Mouse (Mus musculus): ENCODE results near the gene Zfp410. TPM values are rescaled to one million over a fixed set of nuclear protein-coding genes. Genes with fewer than 3 reads are reported as not detected.

Zfp410 gene
- total and polyA plus RNA-seq, 2 experiments from 2014 or later = 48.7 to 88.7 TPM

DNA sequence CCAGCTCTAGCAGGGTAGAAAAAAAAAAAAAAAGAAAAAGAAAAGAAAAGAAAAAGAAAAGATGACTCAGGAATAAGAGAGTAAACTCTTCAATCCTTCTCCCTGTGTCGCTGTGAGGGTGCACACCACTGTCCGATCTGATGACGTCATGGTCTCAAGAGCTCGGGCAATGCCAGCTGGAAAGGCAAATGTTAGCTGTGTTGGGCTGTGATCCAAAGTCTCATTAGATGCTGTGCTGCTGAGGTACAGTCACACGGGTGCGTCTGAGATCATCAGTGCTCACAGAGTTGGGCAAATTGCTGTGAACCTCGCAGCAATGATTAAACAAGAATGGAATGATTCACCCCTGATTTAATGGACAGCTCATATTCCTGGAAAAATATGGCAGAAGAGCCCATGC, 37.8 kb upstream of the Zfp410 start:
- H3K9ac ChIP-seq = no peak overlapping the region
- H3K27me3 ChIP-seq (ENCODE audit: insufficient read depth, low read length) = no peaks in the 10 kb centered on the region
- WGBS = 29% methylated on average over 7 of the region's 7 CpGs
- H3K9me3 ChIP-seq (ENCODE audit: low read length) = no peaks in the 10 kb centered on the region
- ATAC-seq (no peak), DNase-seq (peak; percentile 39)
- no peak overlapping the region for H3K4me3 ChIP-seq (ENCODE audit: low read depth, low read length)
- TF ChIP-seq CTCF (IDR thresholded peaks at IDR 0.05; ENCODE audit: low read depth) = no peak
- no peaks in the 10 kb centered on the region for H3K4me1 ChIP-seq (ENCODE audit: insufficient read depth)
- no peaks in the 10 kb centered on the region for H3K36me3 ChIP-seq (ENCODE audit: insufficient read depth)
- H3K27ac ChIP-seq (ENCODE audit: low read depth, low read length) = no peak overlapping the region
- H3K4me2 ChIP-seq (ENCODE audit: low read depth) = no peak overlapping the region

DNA sequence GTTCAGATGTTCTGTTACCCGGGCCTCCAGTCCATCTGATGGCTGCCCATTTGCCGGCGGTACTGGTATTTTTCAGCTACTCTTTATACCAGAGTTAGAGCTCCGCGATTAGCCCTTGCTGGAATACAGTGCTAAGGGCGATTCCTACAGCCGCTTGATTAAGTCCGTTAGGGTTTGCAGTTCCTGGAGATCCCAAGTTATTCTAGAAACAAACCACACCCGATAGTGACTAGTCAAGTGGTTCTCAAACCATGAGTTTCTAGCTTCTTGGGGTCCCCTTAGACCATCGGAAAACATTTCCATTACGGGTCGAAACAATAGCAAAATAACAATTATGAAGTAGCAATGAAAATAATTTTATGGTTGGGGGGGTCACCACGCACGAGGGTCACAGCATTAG, 32.3 kb upstream of the Zfp410 start:
- Histone ChIP-seq H3K4me3 (ENCODE audit: low read depth, low read length) (peak overlapping the region; percentile 58; the same call in 1 of the 2 replicates), H3K9ac (no peak overlapping the region), H3K4me2 (ENCODE audit: low read depth) (peak overlapping the region; percentile 72), H3K4me1 (ENCODE audit: insufficient read depth) (no peaks in the 10 kb centered on the region; the same call in 1 of the 2 replicates), H3K27ac (ENCODE audit: low read depth, low read length) (no peak overlapping the region), H3K36me3 (ENCODE audit: insufficient read depth) (no peaks in the 10 kb centered on the region), H3K9me3 (ENCODE audit: low read length) (no peaks in the 10 kb centered on the region), H3K27me3 (ENCODE audit: insufficient read depth, low read length) (no peaks in the 10 kb centered on the region)
- TF ChIP-seq CTCF (IDR thresholded peaks at IDR 0.05; ENCODE audit: low read depth) = no peak
- ATAC-seq (no peak), DNase-seq (no peak)
- WGBS = 81% methylated on average over 14 of the region's 14 CpGs

DNA sequence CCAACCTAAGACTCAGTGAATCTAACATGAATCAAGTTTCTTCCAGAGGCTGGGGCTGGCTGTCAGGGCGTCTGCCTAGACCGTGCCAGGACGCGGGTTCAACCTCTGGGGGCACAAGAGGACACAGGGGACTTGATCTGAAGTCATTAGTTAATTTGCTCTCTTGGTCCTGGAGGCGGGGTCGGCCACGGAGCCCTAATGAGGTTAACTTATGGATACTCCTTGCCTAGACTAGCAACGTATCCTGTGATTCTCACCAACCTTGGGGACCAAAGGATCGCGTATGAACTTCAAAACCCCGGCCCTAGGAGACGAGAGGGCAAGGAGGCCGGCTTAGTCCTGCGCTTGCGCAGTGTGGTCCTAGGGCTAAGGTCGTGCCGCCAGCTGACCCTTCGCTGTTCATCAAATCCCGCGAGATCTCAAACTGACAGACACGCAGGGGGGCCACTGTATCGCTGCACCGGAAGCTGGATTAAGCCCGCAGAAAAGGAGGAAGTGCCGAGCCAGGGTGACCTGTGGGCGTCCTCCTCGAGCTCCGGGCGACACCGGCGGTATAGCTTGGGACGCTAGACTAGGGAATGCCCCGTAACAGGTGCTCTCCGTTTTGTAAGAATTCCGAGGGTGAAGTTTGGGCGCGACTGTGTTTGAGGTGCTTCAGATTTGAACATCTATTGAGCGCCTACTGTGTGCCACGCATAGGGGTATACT, 31.6 kb upstream of the Zfp410 start, which contains the start of gene Ptgr2:
Gene Ptgr2 (plus strand): TSS at position 348 of the 708 bp plus-strand sequence.
- Histone ChIP-seq H3K27ac (ENCODE audit: low read depth, low read length) (peak within 1 kb of the TSS; percentile 22; the same call in 1 of the 2 replicates), H3K27me3 (ENCODE audit: insufficient read depth, low read length) (no peaks in the 10 kb centered on the region), H3K36me3 (ENCODE audit: insufficient read depth) (no peaks in the 10 kb centered on the region), H3K4me3 (ENCODE audit: low read depth, low read length) (peak within 1 kb of the TSS; percentile 58), H3K9me3 (ENCODE audit: low read length) (no peaks in the 10 kb centered on the region), H3K4me2 (ENCODE audit: low read depth) (peak within 1 kb of the TSS; percentile 72), H3K4me1 (ENCODE audit: insufficient read depth) (no peaks in the 10 kb centered on the region; the same call in 1 of the 2 replicates), H3K9ac (peak within 1 kb of the TSS; percentile 51)
- ATAC-seq = peak; percentile 98
- peak; percentile 90 for DNase-seq
- WGBS = under 1% methylated on average over 39 of the region's 39 CpGs
- TF ChIP-seq CTCF (IDR thresholded peaks at IDR 0.05; ENCODE audit: low read depth) = peak; percentile 7; the same call in 1 of the 2 replicates

DNA sequence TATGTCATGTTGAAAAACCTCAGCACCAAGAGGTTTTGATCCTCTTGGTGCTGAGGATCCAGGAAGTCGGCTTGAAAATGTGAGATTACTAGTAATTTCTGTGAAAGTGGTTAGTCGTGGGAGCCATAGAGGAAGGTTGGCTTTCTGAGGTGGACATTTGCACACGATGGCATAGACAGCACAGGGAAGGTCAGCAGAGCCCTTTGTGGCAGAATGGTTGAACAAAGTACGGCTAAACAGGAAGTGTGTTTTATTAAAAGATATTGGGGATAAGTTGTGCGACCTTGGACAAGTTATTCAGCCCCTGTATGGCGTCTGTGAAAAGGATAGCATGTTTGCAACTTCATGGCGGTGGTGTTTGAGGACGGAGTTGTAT, 31.1 kb upstream of the Zfp410 start:
- DNase-seq = no peak
- Histone ChIP-seq H3K4me2 (ENCODE audit: low read depth) (peak overlapping the region; percentile 72), H3K27me3 (ENCODE audit: insufficient read depth, low read length) (no peaks in the 10 kb centered on the region), H3K27ac (ENCODE audit: low read depth, low read length) (peak overlapping the region; percentile 6; the same call in 1 of the 2 replicates), H3K4me3 (ENCODE audit: low read depth, low read length) (peak overlapping the region; percentile 58), H3K9me3 (ENCODE audit: low read length) (no peaks in the 10 kb centered on the region), H3K36me3 (ENCODE audit: insufficient read depth) (no peaks in the 10 kb centered on the region), H3K4me1 (ENCODE audit: insufficient read depth) (no peaks in the 10 kb centered on the region; the same call in 1 of the 2 replicates), H3K9ac (peak overlapping the region; percentile 51)
- TF ChIP-seq CTCF (IDR thresholded peaks at IDR 0.05; ENCODE audit: low read depth) = no peak
- 36% methylated on average over 8 of the region's 8 CpGs for WGBS
- 0 out of 2 replicates have a peak, but pooled peaks have one; percentile 7 for ATAC-seq

DNA sequence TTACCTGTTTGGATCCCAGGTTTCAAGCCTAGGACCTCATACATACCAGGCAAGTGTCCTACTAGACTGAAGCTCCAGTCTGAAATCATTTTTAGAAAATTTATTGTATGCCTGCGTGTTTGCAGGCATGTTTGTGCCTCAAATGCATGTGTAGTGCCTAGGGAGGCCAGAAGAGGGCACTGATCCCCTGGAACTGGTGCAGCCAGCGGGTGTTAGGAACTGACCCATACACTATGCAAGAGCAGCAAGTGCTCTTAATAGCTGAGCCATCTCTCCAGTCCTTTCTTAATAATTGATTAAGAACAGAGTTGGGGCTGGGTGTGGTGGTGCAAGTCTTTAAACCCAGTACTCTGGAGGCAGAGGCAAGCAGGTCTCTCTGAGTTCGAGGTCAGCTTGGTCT, 28.2 kb upstream of the Zfp410 start:
- Histone ChIP-seq H3K9ac (no peak overlapping the region), H3K36me3 (ENCODE audit: insufficient read depth) (no peaks in the 10 kb centered on the region; the same call in 1 of the 2 replicates), H3K4me1 (ENCODE audit: insufficient read depth) (no peaks in the 10 kb centered on the region; the same call in 1 of the 2 replicates), H3K4me2 (ENCODE audit: low read depth) (no peak overlapping the region), H3K4me3 (ENCODE audit: low read depth, low read length) (no peak overlapping the region), H3K27ac (ENCODE audit: low read depth, low read length) (no peak overlapping the region), H3K9me3 (ENCODE audit: low read length) (no peaks in the 10 kb centered on the region), H3K27me3 (ENCODE audit: insufficient read depth, low read length) (no peaks in the 10 kb centered on the region)
- ATAC-seq (no peak), DNase-seq (no peak)
- WGBS = 55% methylated on average over 3 of the region's 3 CpGs
- TF ChIP-seq CTCF (IDR thresholded peaks at IDR 0.05; ENCODE audit: low read depth) = peak; percentile 44

DNA sequence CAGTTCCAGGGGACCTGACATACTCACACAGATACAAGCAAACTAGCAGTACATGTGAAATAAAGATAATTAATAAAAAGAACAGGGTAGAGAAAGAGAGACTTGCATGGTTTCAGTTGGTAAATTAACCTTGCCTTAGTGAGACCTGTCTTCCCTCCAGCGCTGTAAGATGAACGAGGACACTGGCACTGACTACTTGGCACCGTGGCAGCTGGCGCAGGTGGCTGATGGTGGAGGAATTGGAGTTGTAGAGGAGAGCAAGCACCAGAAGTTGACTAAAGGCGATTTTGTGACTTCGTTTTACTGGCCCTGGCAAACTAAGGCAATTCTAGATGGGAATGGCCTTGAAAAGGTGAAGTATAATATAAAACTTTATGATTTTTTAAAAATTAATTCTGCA, 18.8 kb upstream of the Zfp410 start:
- Histone ChIP-seq H3K27me3 (ENCODE audit: insufficient read depth, low read length) (no peaks in the 10 kb centered on the region), H3K4me2 (ENCODE audit: low read depth) (no peak overlapping the region), H3K4me3 (ENCODE audit: low read depth, low read length) (no peak overlapping the region), H3K4me1 (ENCODE audit: insufficient read depth) (no peaks in the 10 kb centered on the region), H3K27ac (ENCODE audit: low read depth, low read length) (no peak overlapping the region), H3K36me3 (ENCODE audit: insufficient read depth) (peaks cover 10% of the 10 kb centered on the region), H3K9ac (no peak overlapping the region), H3K9me3 (ENCODE audit: low read length) (no peaks in the 10 kb centered on the region)
- no peak for TF ChIP-seq CTCF (IDR thresholded peaks at IDR 0.05; ENCODE audit: low read depth)
- 94% methylated on average over 6 of the region's 6 CpGs for WGBS
- no peak for DNase-seq
- ATAC-seq = no peak

DNA sequence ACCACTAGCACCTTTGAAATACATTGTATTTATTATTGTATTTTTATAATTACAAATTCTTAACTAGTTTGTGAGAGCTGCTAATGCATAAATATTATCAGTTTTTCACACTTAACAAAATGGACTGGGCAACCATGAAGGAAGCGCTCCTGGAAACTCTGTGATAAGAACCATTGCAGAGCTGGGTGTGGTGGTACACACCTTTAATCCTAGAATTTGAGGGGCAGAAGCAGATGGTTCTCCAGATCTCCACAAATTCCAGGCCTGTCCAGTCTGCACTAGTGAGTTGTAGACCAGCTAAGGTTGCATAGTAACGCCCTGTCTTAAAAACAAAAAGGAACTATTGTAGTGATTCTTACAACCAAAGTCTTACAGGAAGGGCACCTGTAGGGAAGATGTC, 17.4 kb upstream of the Zfp410 start:
- Histone ChIP-seq H3K27me3 (ENCODE audit: insufficient read depth, low read length) (no peaks in the 10 kb centered on the region), H3K36me3 (ENCODE audit: insufficient read depth) (peaks cover 10% of the 10 kb centered on the region; the same call in 1 of the 2 replicates), H3K4me3 (ENCODE audit: low read depth, low read length) (no peak overlapping the region), H3K4me1 (ENCODE audit: insufficient read depth) (no peaks in the 10 kb centered on the region), H3K9ac (no peak overlapping the region), H3K9me3 (ENCODE audit: low read length) (no peaks in the 10 kb centered on the region), H3K4me2 (ENCODE audit: low read depth) (no peak overlapping the region), H3K27ac (ENCODE audit: low read depth, low read length) (no peak overlapping the region)
- WGBS = 98% methylated on average over 2 of the region's 2 CpGs
- DNase-seq (no peak), ATAC-seq (no peak)
- no peak for TF ChIP-seq CTCF (IDR thresholded peaks at IDR 0.05; ENCODE audit: low read depth)
